Mouse (Mus musculus) thymus, adult 18-20 months (tissue): ENCODE data around the gene Grip1.

Experiments used
- DNase-seq, 2 experiments: peaks; one replicate each; pipeline ENCODE4 v3.0.0; 2022; ENCODE audit warnings: mixed read lengths in 2 of 2

Gene Grip1

DNA sequence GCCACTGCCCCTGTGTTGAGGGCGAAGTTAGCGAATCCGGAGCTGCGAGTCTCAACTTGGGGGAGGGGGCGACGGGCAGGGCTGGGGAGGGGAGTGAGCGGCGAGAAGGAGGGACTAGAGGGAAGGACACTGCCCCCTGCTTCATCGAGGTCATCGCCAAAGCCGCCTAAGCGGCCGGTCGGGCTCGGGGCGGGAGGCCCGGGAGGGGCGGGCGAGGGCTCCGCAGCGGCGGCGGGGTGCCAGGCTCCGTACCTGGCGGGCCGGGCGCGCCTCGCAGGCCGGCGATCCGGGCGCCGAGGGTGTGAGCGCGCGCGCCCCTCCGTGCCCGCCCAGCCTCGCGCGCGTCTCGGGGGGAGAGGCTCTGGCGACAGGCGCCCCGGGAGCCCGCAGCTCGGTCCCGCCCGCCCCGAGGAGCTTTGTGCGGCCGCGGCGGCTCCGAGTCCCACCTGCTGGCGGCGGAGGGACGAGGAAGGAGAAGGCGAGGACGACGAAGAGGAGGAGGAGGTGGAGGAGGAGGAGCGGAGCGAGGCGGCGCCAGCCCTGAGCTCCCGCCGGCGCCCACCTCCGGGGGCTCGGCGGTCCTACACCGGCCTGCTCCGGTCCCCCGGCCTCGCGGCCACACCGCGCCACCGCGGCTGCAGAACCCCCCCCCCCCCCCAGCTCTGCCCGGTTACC, at the start of gene Grip1:
Gene Grip1, plus strand, starts transcription at position 400 of the 675 bp plus-strand sequence.
- no peak for DNase-seq

DNA sequence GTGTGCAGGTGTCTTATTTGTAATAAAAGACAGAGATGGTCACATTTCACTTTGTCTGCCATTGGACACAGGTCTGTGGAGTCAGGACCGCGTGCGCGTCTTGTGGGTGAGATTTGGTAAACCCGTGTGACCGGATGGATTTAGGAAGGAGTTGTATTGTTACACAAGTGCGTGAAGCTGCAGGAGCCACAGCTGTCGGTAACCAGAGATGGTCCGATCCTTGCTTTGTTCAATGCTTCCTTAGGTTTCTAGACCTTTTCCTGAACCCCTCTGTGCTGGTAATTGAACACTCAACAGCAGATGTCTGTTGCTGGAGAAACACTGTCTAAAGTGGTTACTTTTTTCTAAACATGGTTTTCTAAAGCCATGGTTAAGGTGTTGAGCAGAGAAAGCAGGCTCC, 48.5 kb upstream of the Grip1 start:
- no peak for DNase-seq

DNA sequence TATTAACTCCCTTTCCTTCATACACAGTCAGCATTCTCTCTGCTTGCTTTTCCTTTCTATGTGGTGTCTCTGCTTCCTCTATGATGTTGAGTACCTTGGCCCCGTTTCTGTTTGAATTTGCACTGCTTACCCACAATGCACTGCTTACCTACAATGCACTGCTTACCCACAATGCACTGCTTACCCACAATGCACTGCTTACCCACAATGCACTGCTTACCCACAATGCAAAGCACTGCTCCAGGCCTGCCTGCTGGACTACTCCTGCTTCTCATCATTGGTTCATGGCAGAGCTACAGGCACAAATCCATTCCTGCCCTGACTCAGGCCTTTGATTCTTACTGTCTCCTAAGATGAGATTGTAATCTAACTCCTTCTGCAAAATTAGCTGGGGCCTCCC, 48.0 kb upstream of the Grip1 start:
- DNase-seq: no peak

DNA sequence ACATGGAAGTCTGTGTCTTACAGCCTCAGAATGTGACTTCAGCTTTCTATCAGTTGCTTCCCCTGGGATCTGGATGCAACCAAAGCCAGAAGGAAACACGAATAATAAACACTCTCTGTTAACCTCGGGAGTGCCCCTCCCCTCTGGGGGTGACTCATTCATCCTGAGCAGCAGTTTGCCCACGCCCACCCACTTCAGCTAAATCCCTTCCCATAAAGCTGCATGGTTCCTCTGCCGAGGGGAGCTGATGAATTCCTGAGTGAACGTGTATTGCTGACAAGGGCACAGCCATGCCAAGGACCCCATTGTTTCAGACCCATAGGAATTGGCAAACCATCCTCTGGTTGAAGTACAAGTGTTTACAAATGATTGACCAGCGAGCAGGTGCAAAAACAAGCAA, 45.3 kb upstream of the Grip1 start:
- DNase-seq: no peak

DNA sequence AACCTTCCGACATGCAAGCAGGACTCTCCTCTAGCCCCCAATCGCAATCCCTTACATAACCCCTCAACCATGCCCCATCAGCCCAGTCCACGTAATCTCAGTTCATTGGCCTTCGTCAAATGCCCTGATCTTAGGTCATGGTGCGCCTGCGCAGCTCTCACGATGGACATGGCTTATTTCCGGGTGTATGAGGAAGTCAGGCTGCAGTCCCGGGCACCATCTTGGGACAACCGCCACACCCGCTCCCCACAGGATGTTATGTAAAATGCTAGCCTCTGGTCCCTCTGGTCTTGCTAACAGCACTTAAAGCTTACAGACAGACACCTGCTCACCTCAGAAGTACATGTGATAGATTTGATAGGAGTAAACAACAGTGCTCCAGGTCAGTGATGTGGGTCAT, 40.4 kb upstream of the Grip1 start:
- no peak for DNase-seq

DNA sequence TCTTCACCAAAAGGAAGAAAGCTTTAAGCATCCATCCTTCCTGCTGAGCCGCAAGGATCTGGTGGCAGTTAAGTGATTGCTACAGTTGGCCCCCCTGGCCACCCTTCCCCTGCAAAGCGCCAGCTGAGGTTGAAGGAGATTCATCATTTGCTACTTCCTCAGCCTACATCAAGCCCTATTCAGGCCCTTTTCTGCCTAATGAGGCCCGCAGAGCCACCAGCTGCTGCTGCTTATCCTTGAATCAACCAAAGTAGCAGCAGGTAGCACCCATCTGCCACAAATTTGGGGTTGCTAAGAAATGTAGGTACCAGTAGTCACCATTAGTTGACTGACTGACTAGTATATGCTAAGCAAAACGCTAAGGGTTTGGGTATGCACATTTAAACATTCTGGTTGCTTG, 38.5 kb upstream of the Grip1 start:
- DNase-seq: no peak

DNA sequence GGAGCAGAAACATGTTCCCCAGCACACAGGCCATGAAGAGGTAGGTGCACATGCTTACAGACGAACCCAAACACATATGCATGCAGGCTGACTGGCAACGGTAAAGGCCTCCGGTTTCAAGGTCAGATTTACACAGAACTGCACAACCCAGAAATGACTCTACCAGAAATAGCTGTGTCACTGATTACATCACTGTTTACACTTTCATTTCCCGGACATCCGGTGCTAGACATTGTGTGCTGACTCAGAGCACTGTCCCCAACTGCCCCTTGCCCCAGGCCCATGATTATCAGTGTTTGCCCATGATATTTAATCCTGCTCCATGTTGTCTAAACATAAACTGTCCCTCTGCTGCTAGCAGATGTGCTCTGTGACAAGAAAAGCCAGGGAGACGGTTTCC, 32.2 kb upstream of the Grip1 start:
- no peak for DNase-seq

DNA sequence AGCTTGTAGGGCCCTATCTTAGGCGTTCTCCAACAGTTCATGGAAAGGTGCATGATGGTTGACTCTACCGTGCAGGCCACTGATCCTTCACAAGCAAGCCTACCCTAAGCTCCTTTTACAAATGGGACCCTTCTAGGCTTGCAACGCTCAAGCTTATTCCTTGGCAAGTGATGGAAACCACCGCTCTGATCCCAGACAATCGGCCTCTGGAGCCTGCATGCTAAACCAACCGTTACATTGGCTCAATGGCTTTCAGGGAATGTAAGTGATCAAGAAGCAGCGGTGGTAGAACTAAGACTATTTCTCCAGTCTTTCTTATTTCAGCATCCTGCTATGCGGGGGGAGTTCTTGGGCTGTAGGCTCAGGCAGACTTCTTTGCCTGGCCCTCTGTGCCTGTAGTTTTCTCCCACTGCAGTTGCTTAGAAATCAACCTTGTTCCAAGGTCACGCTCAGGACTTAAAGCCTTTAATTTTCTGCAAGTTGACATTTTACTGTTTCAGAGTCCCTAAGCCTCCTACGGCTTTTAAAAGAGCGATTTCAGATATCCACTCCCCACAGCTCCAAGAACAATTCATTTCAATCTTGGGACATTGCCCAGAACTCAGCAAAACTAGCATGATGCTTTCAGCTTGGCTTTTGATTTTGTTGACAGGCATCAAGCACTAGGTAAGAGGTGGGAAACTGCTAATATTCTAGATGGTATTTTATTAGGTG, 29.7 kb upstream of the Grip1 start:
- DNase-seq: no peak

DNA sequence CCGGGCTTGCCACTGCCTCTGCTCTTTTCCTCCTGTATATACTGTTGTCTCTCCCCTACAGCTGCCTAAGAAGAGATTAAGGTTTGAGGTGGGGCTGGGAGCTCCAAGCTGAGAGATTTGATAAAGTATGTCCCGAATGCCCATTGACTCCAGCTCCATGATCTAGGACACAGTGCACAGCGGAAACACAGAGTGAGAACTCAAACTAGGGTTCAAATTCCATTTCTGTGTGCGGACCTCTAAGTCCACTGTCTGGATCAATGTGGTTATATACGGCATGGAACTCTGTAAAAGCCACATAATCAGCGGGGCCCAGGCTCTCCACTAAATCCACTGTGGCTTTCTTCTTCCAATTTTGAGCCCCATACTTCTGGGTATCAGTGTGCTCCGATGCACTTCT, 26.0 kb upstream of the Grip1 start:
- no peak for DNase-seq

DNA sequence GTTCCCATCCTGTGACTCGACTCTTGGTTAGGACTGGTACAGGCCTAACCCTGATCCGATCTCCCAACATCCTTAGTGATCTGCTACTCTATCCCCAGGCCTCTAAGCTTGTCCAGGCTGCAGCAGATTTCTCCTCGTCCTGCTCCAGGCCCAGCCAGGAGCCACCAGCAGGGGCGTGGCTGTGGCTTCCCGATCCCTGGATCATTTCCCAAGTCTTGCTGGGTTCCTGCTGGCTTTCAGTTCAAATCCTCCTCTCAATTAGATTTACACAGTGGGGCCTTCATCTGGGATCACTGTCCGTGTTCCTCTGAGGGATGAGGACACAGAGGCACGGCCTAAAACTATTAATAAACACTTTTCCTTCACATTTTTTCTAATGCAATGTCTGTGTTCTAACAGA, 25.5 kb upstream of the Grip1 start:
- no peak for DNase-seq

DNA sequence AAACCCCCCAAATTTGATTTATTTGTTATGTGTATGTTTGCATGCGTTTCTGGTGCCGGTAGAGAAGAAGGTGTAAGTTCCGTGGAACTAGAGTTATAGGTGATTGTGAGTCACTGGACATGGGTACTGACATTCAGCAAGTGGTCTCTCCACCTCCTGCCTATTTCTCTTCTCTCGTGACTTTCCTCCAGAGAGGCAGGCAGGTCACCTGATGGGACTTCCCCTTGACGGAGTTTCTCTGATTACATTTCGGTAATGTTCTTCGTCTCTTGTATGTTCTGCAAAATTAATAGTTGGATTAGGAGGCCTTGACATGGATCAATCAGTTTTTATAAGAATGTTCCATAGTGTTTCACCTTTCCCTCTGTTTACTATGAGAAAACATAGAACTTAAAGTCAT, 23.4 kb upstream of the Grip1 start:
- no peak for DNase-seq

DNA sequence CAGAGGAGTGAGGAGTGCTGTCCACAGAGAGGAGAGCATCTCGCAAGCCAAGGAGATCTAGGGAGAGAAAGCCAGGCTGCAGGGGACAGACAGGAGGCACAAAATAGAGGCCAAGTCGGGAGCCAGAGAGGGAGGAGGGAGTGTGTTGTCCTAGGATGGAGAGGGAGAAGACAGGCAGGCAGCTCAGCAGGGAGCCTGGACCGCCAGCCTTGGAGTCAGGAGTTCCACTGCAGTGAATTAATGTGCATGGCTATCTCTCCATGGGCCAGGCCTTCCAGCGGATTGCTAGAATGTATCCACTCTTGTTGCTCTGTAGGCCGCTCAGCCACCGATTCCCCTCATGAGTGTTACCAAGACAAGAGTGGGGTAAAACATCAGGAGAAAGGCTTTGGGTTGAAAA, 21.8 kb upstream of the Grip1 start:
- no peak for DNase-seq

DNA sequence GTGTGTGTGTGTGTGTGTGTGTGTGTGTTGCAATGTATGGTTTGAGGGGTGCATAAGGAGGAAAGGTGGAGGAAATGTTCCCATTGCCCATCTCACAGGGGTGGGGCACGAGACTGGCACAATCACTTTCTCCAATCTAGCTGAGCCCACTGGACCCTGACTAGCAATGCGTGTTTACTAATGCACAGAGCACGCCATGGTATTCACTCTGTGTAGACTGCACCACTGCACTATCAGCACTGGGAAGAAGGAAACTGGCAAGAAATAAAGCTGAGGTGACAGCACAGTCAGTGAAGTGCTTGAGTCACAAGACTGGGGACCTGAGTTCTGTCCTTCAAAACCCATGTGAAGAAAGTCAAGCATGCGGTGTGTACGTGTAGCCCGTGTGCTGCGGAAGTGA, 17.8 kb upstream of the Grip1 start:
- no peak for DNase-seq

DNA sequence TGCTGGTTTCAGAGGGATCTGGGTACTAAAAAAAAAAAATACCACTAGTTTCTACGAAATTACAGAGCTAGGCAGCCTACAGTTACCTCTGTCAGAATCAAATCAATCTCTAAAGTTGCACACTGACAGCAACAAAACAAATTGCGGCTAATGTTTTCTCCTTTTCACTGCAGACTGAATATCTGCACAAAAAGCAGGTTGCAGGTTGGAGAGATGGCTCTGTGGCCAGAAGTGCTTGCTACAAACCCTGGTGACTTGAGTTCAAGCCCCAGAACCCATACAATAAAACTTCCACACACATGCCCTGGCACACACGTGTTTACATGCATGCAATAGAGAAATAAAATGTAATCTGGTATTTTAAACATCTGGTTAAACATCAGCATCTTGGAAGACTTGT, 16.3 kb upstream of the Grip1 start:
- DNase-seq: no peak

DNA sequence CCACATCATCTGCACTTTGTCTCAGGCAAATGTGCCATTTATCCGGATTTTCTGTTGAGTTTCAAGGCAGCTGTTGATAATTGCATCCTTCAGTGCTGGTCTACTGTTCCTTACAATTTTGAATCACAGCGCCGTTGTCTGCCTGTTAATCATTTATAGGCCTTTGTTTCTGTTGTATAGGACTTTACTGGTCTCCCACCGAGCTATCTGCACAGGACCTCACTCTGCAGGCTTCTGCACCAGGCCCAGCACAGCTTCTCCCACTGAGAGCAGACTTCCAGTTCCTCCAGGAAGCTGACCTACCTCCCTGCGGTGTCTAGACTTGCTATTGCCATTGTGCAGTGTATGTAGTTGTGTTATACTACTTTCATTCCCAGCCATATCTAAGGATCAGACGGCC, 11.9 kb upstream of the Grip1 start:
- no peak for DNase-seq

DNA sequence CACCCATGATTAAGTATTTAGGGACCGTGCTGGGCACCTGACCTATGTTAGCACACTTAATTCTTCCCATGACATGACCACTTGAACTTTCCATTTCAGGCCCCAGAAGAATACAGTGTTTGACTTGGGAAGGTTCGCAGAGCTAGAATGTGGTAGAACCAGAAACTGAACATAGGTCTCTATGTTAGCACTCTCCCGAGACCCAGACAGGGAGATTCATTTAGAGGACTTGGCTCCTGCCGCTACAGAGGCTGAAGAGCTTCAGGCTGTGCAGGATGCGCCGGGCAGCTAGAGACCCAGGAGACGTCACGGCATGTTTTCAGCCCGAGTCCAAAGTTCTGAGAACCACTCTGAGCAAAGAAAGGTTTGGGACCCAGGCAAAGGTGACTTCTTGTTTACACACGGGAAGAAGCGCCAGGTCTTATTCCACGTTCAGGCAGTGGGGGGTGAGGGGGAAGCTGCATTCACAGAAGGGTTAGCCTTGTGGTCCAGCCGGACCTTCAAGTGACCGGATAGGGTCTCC, 6.2 kb upstream of the Grip1 start:
- DNase-seq: no peak

DNA sequence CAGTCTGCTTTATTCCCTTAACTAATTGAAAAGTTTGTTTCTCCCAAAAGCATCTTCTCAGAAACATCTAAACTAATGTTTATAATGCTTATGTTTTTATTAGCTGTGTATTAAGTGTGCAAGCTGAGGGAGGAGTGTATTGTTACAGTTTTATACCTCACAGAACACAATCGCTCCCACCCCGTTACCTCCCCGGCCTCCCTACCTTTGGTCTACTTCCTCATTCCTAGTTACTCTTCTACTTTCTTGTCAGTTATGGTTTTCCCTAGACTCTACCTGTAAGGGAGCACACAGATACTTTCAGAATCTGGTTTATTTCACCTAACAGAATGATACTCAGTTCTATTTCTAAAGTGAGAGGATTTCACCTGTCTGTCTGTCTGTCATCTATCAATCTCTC, 5.7 kb upstream of the Grip1 start:
- no peak for DNase-seq

DNA sequence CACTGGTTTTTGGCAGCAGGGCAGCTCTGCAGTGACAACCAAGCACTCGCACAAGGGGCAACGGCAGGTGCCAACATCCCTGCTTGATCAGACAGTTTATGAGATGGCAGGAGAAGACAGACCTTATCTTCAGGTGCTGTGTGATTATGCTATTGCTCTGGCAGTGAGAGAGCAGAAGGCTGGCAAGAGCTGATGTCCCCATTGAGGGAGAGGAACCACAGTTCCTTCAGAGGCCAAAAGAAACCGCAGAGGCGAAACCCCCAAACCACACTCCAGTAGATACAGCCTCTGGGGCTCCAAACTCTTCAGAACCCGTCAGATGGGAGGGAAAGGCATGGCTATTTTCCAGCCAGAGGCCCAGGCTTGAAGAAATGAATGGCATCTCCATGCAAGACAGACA, 932 bp upstream of the Grip1 start:
- no peak for DNase-seq

DNA sequence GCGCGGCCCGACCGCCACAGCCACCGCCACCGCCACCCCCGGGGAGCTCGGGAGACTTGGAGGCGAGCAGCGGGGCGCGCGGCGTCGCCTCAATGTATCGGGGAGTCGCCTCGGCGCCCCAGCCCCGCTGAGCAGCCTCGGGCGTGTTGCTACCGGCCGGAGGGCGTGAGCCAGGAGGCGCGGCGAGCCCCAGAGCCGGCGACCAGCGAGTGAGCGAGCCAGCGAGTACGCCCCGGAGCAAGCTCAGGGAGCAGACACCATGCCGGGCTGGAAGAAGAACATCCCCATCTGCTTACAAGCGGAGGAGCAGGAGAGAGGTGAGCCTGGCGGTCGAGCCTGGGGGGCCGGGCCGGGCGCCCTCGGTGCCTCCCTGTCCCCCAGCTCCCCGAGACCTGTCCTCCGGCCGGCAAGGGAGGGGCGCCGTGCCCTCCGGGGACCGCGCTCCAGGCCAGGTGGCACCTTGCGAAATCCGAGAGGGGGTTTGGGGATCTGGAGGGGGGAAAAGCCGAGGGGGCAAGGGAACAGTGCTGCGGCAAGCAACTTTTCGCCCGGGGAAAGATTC, 557 bp downstream of the Grip1 start:
- no peak for DNase-seq

DNA sequence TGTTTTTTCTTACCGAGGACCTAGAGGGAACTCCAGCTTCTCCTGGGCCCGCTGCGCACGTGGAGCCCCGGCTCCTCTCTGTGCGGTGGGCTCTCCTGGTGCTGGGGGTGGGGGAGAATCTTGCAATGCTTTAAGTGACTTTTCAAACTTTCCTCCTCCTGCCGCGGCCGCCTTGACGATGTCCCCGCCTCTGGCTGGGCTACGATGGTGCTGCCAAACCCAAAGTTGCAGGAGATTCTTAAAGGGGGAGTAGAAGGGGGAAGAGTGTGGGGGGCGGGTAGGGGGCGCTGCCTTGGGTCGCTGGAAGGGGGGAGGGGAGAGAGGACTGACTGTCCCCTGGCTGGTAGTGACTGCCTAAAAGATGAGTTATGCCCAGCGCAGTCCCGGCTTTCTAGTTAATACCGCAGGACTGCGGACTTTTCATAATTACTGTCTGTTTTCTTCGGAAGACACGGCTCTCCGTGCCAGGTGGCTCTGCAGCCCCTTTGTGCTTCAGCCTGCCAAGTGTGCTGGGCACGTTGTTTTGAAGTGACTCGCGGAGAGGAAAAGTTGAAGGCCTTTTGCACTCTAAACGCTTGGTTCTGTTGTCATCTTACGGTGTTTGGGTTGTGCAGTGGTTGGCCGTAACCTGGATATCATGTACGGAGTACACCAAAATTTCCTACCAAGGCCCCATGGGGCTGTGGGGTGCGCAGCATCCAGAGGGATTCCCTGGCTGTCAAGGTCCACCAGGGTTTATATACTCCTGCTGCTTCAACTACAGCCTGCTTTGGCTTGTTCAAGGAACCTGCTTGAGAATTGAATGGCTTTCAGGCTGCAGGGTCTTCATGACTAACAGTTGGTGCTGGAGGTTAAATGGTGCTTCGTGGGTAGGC, 1.3 kb downstream of the Grip1 start:
- no peak for DNase-seq

DNA sequence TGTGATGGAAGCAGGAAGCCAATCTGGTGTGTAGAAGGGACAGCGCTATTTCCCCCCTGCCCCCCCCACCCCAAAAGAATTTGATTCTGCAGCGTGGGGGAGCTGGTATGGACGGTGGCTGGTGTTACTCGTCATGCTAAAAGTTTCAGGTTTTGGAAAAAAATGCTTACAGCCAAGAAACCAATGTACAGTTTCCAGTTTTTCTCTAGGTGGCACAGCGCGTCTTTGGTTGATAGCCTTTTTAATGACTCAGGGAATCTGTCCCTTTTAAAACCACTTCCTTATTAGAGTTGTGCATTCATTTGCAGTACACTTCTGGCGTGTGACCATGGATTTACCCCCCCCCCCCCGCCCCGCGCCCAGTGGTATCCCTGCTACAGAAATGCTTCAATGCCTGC, 1.9 kb downstream of the Grip1 start:
- DNase-seq: no peak

DNA sequence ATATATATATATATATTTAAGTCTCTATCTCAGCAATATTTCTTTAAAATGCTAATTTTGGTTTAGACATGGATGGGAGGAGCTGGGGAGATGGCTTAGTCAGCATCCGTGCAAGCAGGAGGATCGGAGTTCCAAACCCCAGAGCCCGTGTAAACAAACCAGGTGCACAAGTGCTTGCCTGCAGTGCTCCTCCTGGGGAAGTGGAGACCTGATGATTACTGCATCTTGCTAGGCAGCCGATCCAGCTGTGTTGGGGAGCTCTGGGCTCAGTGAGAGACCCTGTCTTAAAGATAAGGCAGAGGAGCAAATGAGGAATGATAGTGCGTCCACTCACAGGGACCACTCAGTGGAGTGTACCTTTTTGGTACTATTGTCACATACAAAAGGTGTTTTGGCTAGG, 3.5 kb downstream of the Grip1 start:
- DNase-seq: no peak

DNA sequence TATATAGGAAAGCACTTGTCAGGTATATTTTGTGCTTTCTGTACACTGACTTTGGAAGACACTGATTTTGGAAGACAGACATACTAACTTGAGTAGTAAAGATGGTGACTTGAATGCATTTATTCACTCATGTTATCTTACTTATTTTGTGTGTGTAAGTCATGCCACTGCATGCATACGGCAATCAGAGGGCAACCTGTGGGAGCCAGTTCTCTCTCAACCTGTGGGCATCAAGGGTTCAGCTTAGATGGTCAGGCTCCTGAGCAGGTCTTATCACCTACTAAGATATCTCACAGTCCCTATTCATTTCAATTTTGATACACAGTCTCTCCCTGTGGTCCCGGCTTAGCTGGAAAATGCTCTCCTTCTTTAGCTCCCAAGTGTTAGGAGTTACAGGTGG, 5.4 kb downstream of the Grip1 start:
- DNase-seq: no peak
